Mouse (Mus musculus) inflammation-experienced regulatory T-cells, adult 16 weeks (primary cell): ENCODE measurements around the gene P4ha1. TPM values are rescaled to one million over a fixed set of nuclear protein-coding genes. Genes with fewer than 3 reads are reported as not detected.

Experiments used
- polyA plus RNA-seq: library from polyadenylated mRNA; unstranded; fragments of 100-300 nt; shearing (Covaris generic); gene quantifications from one replicate; pipeline ENCODE4 v1.2.1, GENCODE M21; 2017

Gene P4ha1
- 82.2 TPM for polyA plus RNA-seq

DNA sequence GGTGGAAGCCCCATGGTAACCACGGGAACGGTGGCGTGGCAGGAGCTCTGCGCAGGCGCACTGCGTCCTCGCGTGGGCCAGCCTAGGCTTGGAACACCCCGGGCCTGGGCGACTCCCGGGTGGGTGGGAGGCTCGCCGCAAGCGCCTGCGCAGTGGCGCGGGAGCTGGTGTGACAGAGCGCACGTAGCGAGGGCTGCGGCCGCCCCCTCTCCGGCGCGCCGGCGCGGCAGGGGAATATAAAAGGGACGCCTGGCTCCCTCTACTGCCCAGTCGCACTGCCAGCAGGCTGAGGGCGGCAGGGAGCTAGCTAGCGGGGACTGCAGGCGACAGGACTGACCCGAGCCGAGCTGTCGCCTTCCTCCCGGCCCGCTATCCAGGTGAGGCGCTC lies at the start of gene P4ha1:
Gene P4ha1, plus strand, starts transcription at position 197 of the 388 bp plus-strand sequence.

GRCm38 (mm10) chr10:59395461-59395860 lies 72.4 kb downstream of the P4ha1 start, which contains the start of gene Gm10273:
TSS of gene Gm10273 (plus strand) at chr10:59395632.

DNA sequence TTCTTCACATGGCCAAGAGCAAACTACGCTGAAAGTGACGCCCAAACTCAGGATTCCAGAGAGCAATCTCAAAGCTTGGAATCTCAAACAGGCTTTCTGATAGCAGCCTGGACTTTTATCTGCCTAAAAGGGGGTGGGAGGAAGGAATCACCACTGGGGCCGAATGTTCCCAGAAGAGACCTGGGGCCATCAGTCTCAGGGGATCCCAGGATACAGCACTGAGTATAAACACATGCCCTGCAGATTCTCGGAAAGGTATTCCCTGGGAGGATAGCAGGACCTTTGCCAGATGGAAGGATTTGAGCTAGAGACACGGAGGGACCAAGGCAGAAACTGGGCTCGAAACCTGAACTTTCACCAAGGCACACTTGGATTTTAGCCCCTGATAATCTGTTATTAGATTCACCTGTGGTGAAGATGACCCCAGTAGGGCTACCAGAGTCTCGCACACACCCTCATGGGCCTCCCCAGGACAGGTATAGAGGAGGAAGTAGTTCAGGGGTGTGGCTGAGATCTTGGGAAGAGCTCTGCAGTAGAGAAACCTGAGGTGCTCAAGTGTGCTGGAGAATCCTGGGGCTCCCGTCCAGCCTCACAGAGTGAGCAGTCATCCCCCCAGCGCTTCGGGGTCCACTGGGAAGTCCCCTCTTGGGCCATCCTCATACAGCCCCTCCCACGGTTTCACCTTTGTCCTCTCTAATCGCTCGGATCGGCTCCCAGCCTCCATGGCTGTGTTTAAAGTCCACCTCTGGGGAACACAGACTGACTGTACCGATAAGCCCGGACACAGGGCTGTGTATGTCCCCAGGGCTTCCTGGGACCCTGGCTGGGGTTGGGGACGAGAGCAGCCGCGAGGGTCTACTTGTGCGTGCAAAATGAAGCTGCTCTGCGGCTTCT lies 80.0 kb downstream of the P4ha1 start, which contains the start of gene Pla2g12b:
Gene Pla2g12b, plus strand, starts transcription at position 762 of the 894 bp plus-strand sequence.

Other genes with a start within 250 kb of the P4ha1 start
- gene Sept10, start 101.4 kb upstream of the P4ha1 start, polyA plus RNA-seq, result 0.33 TPM
- gene Sowahc, start 101.3 kb upstream of the P4ha1 start, polyA plus RNA-seq, result 0.49 TPM
- gene Gm10273, start 72.3 kb downstream of the P4ha1 start, polyA plus RNA-seq, result 97.4 TPM
- gene Pla2g12b, start 80.4 kb downstream of the P4ha1 start, polyA plus RNA-seq, result not detected
- not detected for gene Oit3, start 118.5 kb downstream of the P4ha1 start, polyA plus RNA-seq